Mouse (Mus musculus) embryo, embryonic 10.5 days (tissue): ENCODE measurements around the gene Armh3.

Source experiments
- DNase-seq: peaks from one replicate; pipeline ENCODE4 v3.0.0-alpha.2; 2015; ENCODE audit warnings: low spot score

Armh3 gene

DNA sequence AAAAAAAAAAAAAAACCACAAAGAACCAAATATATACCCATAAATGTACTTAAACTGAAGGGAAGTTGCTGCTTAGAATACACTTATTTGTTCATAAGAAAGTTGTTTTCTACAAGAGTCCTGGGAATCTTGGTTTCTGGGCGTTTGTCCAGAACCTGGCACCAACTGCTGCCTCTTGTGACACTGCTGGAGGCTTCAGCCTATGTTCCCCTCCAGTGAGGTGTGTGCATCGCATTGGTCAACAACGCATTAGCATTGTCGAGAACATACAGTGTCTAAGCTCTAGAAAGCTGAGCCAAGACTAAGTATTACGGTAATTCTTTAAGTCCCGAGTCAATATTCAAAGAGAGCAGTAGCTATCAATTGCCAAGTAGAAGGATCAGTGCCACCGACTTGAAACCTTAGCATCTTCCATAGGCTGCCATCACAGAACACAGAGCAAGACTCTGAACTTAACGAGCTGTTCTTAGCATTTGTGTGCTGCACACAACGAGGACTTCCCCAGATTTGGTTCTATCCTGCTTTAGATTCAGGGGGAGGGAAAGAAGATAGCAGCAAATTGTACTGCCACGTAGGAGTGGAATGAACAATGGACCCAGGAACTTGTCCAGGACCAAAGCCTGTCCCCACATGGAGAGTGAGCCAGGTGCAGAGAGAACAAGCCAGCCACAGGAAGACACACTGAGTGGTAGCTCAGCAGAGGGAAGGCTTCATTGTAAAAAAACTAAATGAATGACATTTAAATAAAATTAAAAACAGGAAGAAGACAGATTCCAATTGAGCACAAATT lies 86.9 kb downstream of the Armh3 start:
- DNase-seq = no peak

DNA sequence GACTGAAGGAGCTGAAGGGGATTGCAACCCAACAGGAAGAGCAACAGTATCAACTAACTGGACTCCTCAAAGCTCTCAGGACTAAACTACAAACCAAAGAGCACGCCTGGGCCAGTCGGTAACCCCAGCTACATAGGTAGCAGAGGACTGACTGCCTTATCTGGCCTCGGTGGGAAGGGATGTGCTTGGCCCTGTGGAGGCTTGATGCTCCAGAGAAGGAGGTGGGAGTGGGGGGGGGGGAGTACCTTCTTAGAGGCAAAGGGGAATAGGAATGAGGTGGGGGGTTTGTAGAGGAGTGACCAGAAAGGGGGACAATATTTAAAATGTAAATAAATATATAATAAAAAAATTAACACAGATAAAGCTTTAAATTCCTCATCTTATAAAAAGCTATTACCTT lies 90.0 kb downstream of the Armh3 start:
- no peak for DNase-seq

DNA sequence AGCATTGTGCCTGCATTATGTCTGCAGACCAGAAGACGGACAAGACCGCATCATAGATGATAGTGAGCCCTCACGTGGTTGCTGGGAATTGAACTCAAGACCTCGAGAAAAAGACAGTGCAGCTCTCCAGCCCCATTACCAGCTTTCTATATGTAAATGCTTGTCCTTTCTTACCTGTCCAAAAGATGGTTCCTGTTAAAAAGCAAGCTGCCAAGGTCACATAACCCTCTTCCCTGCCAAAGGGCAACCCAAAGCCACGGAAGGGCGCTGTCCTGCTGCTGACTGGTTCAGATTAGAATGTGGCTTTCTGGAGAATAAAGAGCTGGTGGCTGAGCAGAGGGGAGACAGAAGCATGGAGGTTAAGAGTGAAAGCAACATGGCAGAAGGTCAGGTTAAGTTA lies 90.9 kb downstream of the Armh3 start:
- no peak for DNase-seq

DNA sequence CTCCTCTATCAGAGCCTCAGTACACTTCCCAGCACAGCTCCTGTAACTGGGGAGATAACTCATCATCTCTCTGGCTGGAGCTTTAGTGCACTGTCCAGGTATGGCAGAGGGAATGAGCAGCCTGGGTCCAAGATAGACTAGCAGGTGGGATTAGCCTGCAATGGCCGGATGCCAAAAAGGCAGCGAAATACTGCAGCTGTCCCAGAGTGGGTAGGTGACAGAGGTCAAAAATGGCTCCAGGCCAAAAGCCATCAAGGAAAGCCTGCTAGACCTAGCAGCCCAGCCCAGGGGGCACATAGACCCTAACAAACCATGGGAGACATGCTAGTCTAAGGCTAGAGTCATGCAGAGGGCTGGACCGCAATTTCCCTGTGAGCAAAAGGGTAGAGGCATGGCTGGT lies 94.4 kb downstream of the Armh3 start:
- DNase-seq = no peak

DNA sequence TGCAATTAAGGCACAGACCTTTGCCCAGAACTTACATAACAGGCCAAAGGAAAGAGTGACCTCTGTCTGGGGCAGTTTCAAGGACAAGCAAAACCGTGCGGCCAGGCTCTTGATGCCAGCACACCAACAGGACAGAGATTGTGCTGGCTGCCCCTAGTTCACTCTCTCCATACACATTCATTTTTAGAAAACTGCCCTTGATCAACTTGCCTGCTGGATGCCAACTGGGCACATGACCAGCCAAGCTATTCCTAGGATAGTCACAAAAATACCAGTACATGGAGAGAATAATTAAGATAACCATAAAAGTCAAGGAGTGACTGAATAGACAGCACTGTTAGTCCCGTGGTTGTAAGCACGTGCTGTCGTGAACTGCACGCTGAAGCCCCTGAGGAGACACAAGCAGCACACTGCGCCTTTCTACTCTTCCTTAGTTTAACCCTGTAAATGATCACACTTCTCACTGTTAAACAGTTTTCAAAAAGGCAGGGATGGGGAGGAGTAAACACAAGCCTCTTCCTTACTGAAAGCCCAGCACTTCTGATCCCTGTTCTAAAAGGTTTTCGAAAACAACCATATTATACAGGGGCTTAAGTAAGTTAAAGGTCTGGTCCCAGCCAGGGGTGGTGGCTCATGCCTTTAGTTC lies 95.8 kb downstream of the Armh3 start:
- no peak for DNase-seq

DNA sequence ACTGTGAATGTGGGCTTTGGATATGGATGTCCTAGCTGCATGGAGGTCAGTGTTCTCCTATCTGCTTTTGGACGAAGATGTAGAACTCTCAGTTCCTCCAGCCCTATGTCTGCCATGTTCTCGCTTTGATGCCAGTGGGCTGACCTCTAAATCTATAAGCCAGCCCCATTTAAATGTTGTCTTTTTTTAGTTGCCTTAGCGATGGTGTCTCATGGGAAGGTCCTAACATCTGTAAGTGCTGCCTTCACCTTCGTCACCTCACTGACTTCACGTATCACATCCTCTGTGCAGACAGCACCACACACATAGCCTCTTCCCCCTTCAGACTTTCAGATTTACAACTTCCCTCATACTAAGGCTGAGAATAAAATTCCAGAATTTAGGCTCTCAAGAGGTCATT lies 97.5 kb downstream of the Armh3 start:
- no peak for DNase-seq

DNA sequence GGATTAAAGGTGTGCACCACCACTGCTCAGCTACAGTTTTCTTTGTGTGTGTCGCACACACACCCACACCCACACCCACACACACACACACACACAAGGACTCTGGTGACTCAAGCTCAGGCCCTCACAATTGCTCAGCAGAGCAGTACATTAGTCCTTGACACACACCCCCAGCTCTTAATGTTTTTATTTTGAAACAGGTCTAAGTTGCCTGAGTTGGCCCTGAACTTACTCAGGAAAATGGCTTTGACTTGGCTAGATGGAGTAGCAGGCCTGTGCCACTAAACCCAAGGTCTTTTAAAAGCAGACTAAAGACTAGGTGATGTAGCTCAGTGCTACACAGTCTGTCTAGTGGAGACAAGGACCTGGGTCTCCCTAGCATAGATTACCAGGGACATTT lies 102.6 kb downstream of the Armh3 start:
- no peak for DNase-seq

DNA sequence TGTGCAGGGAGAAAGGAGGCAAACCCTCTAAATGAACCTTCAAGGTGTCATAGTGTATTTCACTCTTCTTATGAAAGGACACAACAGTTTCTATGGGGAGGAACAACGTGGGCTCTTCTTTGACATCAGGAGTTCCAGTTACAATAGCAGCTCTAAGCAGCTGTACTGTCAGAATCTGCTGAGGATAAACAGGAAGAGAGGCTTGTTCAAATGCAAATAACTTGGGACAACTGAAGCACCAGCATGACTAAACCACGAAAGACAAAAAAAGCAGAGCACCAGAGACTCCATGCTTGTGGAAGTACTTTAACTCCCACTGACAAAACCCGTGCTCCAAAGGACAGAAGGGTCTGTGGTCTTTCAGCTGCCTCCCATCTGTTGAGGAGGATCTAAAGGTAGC lies 116.2 kb downstream of the Armh3 start:
- no peak for DNase-seq

DNA sequence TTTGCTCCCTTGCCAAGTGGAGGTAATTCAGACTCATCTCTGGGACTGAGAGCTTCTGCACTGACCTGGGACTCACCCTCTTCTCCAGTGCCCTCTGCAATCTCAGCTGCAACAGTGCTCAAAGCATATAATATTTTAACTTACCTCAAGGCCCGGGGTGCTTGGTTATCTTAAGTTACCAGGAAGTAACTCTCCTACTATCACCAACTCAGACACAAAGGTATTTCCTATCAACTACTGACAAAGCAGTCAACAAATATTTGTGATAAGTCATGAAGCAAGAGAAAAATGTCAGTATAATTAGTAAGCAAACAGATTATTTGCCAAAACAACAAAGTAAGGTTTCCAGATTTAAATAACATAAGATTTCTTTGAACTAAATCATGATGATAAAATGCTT lies 125.0 kb downstream of the Armh3 start:
- no peak for DNase-seq

DNA sequence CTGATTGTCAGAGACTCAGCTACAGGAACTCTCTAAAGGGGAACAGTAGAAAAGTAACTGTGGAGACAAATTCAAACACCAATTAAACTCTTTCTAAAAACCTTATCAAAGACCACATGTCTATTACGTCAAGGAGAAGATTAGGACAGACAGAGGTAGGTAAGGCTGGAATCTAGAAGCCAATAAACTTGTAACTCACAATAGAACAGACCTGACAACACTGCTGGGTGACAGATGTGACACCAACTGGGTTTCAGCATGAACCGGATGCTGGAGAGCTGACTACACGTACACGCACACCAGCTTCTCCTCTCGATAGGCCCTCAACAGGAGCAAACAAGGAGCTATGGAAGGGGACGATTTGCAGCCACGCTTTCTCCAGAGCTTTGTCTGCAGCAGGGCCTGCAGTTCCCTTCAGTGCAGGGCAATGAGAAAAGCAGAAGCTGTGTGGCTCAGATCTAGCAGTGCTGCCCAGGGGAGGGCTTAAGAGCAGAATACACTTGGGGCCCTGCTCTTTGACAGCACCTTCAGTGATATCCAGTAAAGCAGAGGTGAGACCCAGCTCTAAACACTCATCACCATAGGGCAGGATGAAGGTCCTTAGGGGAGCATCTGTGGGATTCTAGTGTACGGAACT lies 142.9 kb downstream of the Armh3 start:
- DNase-seq = no peak

DNA sequence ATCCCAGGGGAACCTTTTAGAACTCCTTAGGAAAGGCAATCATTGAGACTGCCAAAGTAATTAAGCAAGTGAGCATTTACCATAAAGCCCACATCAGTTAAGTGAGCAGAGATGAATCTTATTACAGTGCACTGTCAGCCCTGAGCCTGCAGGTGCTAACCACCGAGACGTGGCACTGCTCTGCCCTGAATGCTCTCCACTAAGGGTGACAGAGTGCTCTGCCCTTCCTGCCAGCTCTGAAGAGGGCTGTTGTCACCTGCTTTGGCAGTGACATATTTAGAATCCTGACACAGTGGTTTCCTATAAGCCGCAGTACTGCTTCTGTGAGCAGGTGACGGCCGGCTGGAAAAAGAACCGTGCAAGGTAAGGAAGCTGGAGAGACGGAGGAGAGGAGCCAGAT lies 143.8 kb downstream of the Armh3 start:
- no peak for DNase-seq

DNA sequence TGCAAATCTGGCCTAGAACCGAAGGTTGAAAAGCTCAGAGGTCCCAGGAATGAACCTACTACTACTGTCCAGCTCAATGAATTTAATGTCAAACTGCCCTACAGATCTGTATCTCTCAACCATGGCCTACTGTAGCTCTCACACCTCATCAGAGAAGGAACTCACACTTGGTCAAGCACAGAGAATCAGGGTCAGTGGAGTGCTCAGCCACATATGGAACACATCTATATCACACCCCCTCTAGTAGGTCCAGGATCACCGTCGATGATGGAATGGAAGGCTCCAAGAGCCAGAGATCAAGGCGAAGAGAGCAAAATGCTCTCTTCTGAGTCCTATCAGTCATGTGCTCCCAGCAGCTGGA lies 150.6 kb downstream of the Armh3 start:
- no peak for DNase-seq

DNA sequence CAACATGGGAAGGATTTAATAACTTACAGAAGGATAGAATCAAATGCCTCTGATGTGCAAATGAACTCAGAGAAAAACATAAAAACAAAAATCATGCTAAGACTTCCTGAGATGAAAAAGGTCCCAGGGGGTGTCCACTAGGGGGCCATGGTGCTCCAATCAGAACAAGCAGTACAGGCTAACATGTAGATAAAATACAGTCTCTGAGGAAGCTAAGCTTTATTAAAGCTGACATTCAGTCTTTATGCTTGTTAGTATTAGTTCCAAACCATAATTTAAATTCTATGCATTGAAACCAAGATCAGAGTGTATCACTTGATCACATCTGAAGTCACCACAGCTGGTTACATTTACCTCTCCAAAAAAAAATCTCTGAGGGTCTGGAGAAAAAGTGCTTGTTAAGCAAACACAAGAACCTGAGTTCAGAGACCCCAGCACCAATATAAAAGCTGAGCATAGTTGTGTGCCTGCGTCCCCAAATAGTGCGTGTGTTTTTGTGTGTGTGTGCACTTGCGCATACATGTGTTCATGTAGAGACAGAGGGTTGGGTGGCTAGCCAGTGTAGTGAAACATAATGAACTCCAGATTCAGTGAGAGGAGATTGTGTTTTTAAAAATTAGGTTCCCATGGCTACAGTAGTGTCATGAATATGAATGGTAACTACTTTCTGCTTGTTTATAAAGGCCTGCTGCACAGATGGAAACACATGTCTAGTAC lies 151.1 kb downstream of the Armh3 start:
- DNase-seq = no peak

DNA sequence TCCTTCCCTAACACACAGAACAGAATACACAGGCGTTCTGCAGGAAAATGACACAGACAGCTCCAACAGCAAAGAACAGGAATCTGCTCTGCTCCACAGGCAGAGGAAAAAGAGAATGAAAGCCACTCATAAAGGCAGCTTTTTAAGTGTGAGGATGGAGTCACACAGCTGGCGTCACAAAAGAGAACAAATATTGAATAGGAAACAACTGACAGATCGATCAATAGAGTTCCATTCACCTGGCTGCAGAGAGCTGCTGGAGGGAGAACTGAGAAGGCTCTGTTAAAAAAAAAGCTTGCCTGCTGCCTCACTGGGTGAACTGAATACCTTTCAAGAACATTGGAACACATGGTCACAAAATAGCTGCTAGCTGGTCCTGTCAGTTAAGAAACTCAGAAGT lies 154.1 kb downstream of the Armh3 start:
- no peak for DNase-seq

DNA sequence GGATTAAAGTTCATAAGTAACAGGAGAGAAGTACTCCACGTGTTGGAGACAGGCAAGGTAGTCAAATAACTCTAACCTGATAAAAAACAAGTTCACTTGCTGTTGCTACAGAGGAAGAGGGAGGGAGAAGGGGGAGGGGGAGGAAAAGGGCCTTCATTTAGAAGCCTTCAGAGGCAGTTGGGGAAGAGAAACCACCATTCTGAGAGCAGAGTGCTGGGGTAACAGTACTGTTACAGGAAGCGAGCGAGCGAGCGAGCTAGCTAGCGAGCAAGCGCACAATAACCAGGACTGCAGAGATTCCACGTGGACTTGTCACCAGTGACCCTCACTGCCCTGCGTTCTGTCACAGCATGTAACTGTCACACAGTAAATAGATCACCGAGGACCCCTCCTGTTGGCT lies 154.9 kb downstream of the Armh3 start:
- DNase-seq = peak; percentile 9

DNA sequence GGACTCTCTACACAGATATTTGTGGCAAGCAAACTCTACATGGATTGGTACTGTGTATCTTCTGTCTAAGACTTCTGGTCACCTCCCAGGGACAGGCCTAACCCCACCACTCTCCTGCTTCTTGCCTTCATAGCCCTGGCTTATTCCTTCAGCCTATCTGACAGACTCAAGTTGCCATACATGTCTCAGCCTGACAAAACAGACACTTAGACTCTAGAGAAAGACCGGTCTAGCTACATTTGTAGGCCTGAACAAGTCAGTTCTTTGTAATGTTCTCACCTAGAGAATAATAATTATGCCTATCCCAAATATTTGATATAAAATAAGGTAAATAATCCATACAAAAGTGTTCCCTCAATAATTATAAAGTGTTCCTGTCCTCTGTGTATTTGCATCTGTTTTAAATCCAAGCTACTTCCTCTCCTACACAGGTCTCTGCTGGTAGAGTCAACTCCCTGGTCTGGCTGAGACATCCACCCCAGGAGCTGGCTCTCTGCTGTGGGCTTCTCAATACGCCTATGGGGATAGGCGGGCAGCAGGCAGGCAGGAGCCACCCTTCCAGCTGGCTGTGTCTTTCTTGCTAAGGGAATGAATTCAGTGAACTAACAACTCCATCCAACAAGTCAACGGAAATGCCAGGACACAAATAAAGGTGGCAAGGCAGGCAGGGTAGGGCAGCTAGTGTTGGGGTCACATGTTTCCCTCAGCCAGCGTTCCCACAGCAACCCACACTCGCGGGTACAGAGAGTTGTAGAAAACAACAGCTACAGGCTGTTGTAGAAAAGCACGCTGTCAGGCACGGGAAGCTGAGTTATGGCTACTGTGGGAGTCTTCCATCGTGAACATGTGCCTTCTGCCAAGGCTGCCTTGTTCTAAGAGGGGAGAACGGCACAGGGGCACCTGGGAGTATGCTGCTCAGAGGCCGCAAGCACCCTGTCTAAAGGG lies 161.0 kb downstream of the Armh3 start:
- no peak for DNase-seq

DNA sequence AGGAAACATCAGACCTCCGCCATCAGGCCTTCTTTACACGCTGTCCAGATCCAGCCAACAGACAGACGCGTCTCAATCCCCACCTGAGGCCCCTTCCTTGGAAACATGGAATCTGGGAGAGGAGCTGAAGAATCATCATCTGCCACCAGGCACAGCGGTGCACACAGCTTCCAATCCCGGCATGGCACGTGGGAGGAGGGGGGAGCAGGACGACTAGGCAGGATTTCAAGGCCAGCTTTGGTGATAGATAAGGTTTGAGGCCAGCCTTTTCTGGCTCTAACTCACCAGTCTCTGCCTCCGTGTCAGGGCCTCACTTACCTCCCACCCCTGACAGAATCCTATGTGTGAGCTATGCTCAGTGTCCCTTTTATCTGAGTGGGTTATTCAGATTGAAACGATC lies 162.8 kb downstream of the Armh3 start:
- no peak for DNase-seq

DNA sequence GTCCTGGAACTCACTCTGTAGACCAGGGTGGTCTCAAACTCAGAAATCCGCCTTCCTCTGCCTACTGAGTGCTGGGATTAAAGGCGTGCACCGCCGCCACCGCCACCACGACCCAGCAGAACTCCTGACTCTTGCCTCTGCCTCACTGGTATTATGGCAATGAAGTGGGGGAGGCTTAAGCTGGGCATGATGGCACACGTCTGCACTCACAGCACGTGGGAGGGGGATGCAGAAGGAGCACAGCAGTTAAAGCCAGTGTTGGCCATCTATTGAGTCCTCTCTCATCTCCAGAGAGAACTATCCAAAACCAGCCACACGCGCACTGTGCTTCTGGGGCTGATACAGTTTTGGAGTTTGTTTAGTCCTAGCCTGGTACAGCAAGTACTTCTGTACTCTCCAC lies 164.6 kb downstream of the Armh3 start:
- DNase-seq = no peak

DNA sequence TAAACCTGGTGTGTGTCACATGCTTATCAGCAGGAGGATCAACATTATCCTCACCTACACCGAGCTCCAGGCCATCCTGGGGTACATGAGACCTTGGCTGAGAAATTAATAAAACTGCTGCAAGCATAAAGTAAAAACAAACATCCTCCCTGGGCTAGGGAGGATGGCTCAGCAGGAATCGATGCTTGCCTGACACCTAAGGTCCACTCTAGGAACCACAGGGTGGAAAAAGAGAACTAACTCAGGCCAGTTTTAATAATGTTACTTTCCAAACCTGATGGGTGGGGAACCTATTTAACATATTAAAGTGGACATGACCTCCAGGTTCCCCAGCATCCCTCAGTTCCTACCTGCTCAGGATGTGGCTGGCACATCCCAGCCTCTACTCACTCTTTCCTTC lies 167.6 kb downstream of the Armh3 start:
- no peak for DNase-seq

DNA sequence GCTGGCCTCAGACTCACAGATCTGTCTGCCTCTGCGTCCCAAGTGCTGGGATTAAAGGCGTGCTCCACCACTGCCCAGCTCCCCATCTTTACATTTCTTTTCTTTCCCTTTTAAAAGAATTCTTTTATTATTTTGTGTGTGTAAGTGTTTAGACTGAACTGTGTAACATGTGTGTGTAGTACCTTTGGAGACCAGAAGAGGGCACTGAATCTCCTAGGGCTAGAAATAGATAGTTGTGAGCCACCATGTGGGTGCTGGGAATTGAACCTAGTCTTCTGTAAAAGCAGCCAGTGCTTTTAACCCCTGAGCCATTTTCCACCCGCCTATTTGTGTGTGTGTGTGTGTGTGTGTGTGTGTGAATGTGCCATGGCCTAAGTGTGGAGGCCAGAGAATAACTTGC lies 170.6 kb downstream of the Armh3 start:
- DNase-seq = no peak

DNA sequence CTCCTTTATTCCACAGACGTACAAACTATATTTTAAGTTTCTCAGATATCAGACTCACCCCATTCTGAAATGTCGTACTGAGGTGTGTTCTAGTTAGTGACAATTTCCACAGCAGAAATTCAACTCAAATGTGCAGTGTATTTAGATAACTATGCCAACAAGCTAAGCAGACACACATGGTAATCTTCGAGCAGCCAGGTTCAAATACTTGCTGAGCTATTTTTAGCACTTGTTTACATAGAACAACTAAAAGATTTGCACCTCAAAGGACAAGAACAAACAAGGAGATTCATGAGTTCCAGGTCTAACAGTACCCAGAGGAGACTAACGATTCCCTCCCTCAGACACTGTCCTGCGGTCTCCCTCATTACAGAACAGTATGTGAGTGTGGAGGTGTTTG lies 171.2 kb downstream of the Armh3 start:
- DNase-seq = no peak

DNA sequence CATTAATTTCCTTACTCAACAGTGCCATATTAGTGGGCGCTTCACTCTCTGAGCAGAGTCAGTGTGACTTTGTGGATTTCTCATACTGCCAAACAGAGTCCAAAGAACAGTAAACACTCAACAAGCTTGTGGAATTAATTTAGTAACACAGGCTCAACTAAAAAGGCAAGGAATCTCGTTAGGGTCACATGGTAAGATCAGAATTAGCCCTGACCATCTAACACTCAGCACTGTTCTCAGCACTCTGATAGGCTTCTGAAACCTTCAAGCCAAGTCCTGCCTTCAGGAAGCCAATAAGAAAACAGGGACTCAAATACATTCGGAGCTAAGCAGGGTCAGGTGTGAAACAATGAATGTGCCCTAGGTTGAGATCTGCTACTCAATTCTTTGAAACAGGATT lies 172.1 kb downstream of the Armh3 start:
- no peak for DNase-seq
